23 mouse cellular contexts compared by ENCODE assay signal in genomic region chr11:48810142-48810541, GRCm38 (mm10). TPM values are rescaled to one million over a fixed set of nuclear protein-coding genes. Genes with fewer than 3 reads are reported as not detected.
DNase-seq lines count a peak whose midpoint lies in the region; ATAC-seq and TF ChIP-seq lines count a peak whose summit lies in the region.
"Had no signal": no experiment of that assay in that cellular context is flagged by ENCODE, and none has a peak within 500 bp of the region (broad histone marks: within the 10 kb centered on the region; RNA-seq: fewer than 3 reads in every experiment).

No protein-coding gene starts in this region.

- peak overlapping the region; percentile 25; the same call in 1 of the 2 replicates for H3K27ac ChIP-seq in liver, embryonic 13.5 days
- H3K27ac ChIP-seq in liver, postnatal 0 days (ENCODE audit: low read depth): no peak overlapping the region
- H3K27ac ChIP-seq in hindbrain, embryonic 16.5 days (ENCODE audit: low read depth, low read length): no peak overlapping the region
- H3K27ac ChIP-seq: embryonic facial prominence, embryonic 15.5 days; forebrain, embryonic 10.5 days; forebrain, embryonic 12.5 days had no signal

- no peak overlapping the region for H3K4me2 ChIP-seq in liver, embryonic 13.5 days
- no peak overlapping the region for H3K4me2 ChIP-seq in liver, postnatal 0 days (ENCODE audit: low read depth, low read length)
- H3K4me2 ChIP-seq in hindbrain, embryonic 16.5 days (ENCODE audit: low read length): no peak overlapping the region
- H3K4me2 ChIP-seq: embryonic facial prominence, embryonic 13.5 days; embryonic facial prominence, embryonic 15.5 days; forebrain, embryonic 12.5 days had no signal

- no peak for TF ChIP-seq CTCF in liver, postnatal 0 days (IDR thresholded peaks at IDR 0.05; ENCODE audit: low read depth)

- H3K9me3 ChIP-seq in liver, embryonic 13.5 days (replicated peaks): no peaks in the 10 kb centered on the region
- no peaks in the 10 kb centered on the region for H3K9me3 ChIP-seq in liver, postnatal 0 days (ENCODE audit: low read length)
- no peaks in the 10 kb centered on the region for H3K9me3 ChIP-seq in hindbrain, embryonic 16.5 days (ENCODE audit: control insufficient read depth, low read length)
- H3K9me3 ChIP-seq: embryonic facial prominence, embryonic 13.5 days; embryonic facial prominence, embryonic 15.5 days; forebrain, embryonic 10.5 days; forebrain, embryonic 12.5 days had no signal

- no peak overlapping the region for H3K9ac ChIP-seq in liver, embryonic 13.5 days
- no peak overlapping the region for H3K9ac ChIP-seq in liver, postnatal 0 days (replicated peaks)
- H3K9ac ChIP-seq in hindbrain, embryonic 16.5 days (ENCODE audit: low read depth, low read length): no peak overlapping the region
- H3K9ac ChIP-seq: embryonic facial prominence, embryonic 13.5 days; embryonic facial prominence, embryonic 15.5 days; forebrain, embryonic 12.5 days had no signal

- H3K27me3 ChIP-seq in liver, embryonic 13.5 days: no peaks in the 10 kb centered on the region
- H3K27me3 ChIP-seq in liver, postnatal 0 days (ENCODE audit: insufficient read depth, low read length): no peaks in the 10 kb centered on the region
- no peaks in the 10 kb centered on the region for H3K27me3 ChIP-seq in hindbrain, embryonic 16.5 days (replicated peaks; ENCODE audit: control insufficient read depth, insufficient read depth, low read length)
- H3K27me3 ChIP-seq: embryonic facial prominence, embryonic 13.5 days; embryonic facial prominence, embryonic 15.5 days; forebrain, embryonic 12.5 days; Patski had no signal

- peaks cover 83% of the 10 kb centered on the region for H3K36me3 ChIP-seq in liver, embryonic 13.5 days
- H3K36me3 ChIP-seq in liver, postnatal 0 days (replicated peaks; ENCODE audit: insufficient read depth, low read length): peaks cover 71% of the 10 kb centered on the region
- H3K36me3 ChIP-seq in hindbrain, embryonic 16.5 days (ENCODE audit: control insufficient read depth, insufficient read depth, low read length): peaks cover 47% of the 10 kb centered on the region

- no peak overlapping the region for H3K4me3 ChIP-seq in liver, embryonic 13.5 days (replicated peaks)
- H3K4me3 ChIP-seq in liver, postnatal 0 days (ENCODE audit: low read depth, low read length): no peak overlapping the region
- H3K4me3 ChIP-seq in hindbrain, embryonic 16.5 days (ENCODE audit: low read length): no peak overlapping the region
- H3K4me3 ChIP-seq: embryonic facial prominence, embryonic 13.5 days; embryonic facial prominence, embryonic 15.5 days; erythroblast, embryonic 14.5 days; forebrain, embryonic 10.5 days; forebrain, embryonic 12.5 days had no signal

- WGBS in liver, embryonic 13.5 days (ENCODE audit: insufficient replicate concordance): 45% methylated on average over 2 of the region's 2 CpGs
- 48% methylated on average over 2 of the region's 2 CpGs for whole genome bisulfite sequencing in liver, postnatal 0 days (ENCODE audit: insufficient replicate concordance)
- WGBS in hindbrain, embryonic 16.5 days: 87% methylated on average over 2 of the region's 2 CpGs

- peaks cover 36% of the 10 kb centered on the region for H3K4me1 ChIP-seq in liver, embryonic 13.5 days (replicated peaks)
- H3K4me1 ChIP-seq in liver, postnatal 0 days (ENCODE audit: insufficient read depth): peaks cover 12% of the 10 kb centered on the region
- peaks cover 13% of the 10 kb centered on the region for H3K4me1 ChIP-seq in hindbrain, embryonic 16.5 days (ENCODE audit: control insufficient read depth, insufficient read depth, low read depth, low read length)

- TF ChIP-seq EP300 in liver, postnatal 0 days (IDR thresholded peaks at IDR 0.05; ENCODE audit: low read depth): no peak

- no peak for DNase-seq in liver, embryonic 13.5 days
- DNase-seq in liver, postnatal 0 days: no peak
- peak; percentile 30 for DNase-seq in ZHBTc4 (ENCODE audit: low read depth, low spot score)
- no peak for DNase-seq in kidney, postnatal 10 days
- DNase-seq: adrenal gland, adult 2 months; adrenal gland, postnatal 10 days; adrenal gland, postnatal 25 days; cerebellum, adult 11 months; cerebellum, adult 18-20 months; cerebellum, adult 8-10 months; cerebellum, adult 9-11 months; cerebellum, postnatal 36 days; embryo, embryonic 11 days had no signal

- no peak for ATAC-seq in liver, embryonic 13.5 days (ENCODE audit: low read depth)
- no peak for ATAC-seq in liver, postnatal 0 days
- ATAC-seq in megakaryocyte-erythroid progenitor cell, adult 5-6 weeks (replicated peaks; ENCODE audit: low FRiP score, low TSS enrichment, poor library complexity, severe bottlenecking): peak; percentile 62
- ATAC-seq in hindbrain, embryonic 16.5 days: no peak
- ATAC-seq: forebrain, embryonic 14.5 days; forebrain, embryonic 16.5 days; Patski had no signal

RNA-seq across cellular contexts. Expression of gene Trim41, which starts 7.0 kb away (rescaled TPM):
- polyA plus RNA-seq in liver, embryonic 13.5 days (2015; fragmentation: Nextera tagmentation; extraction: Ambion mirVana): 1.7 and 2.4 TPM in 2 replicates
- 2.2 and 2.3 TPM in 2 replicates for polyA plus RNA-seq in liver, postnatal 0 days (2015; fragmentation: Nextera tagmentation; extraction: Ambion mirVana)
- 16.0 and 19.8 TPM in 2 replicates for total RNA-seq in megakaryocyte-erythroid progenitor cell, adult 5-6 weeks (2014; fragmentation: Nextera tagmentation)
- 18.6 and 64.6 TPM in 2 replicates for total RNA-seq in megakaryocyte-erythroid progenitor cell, adult 5-6 weeks (2017)
- 6.5 and 7.1 TPM in 2 replicates for polyA plus RNA-seq in hindbrain, embryonic 16.5 days (2015; fragmentation: Nextera tagmentation; extraction: Ambion mirVana)

RNA-seq across cellular contexts. Expression of gene Rack1, which starts 10.0 kb away (rescaled TPM):
- 688 and 710 TPM in 2 replicates for polyA plus RNA-seq in liver, embryonic 13.5 days (2015; fragmentation: Nextera tagmentation; extraction: Ambion mirVana)
- polyA plus RNA-seq in liver, postnatal 0 days (2015; fragmentation: Nextera tagmentation; extraction: Ambion mirVana): 397 and 398 TPM in 2 replicates
- total RNA-seq in megakaryocyte-erythroid progenitor cell, adult 5-6 weeks (2014; fragmentation: Nextera tagmentation): 2,653 and 3,048 TPM in 2 replicates
- total RNA-seq in megakaryocyte-erythroid progenitor cell, adult 5-6 weeks (2017): 1,625 and 1,902 TPM in 2 replicates
- 343 and 349 TPM in 2 replicates for polyA plus RNA-seq in hindbrain, embryonic 16.5 days (2015; fragmentation: Nextera tagmentation; extraction: Ambion mirVana)

RNA-seq across cellular contexts. Expression of gene Trim7, which starts 15.8 kb away (rescaled TPM):
- 0.06 and 0.09 TPM in 2 replicates for polyA plus RNA-seq in liver, embryonic 13.5 days (2015; fragmentation: Nextera tagmentation; extraction: Ambion mirVana)
- polyA plus RNA-seq in liver, postnatal 0 days (2015; fragmentation: Nextera tagmentation; extraction: Ambion mirVana): 0.48 and 0.52 TPM in 2 replicates
- total RNA-seq in megakaryocyte-erythroid progenitor cell, adult 5-6 weeks (2014; fragmentation: Nextera tagmentation): 0.84 TPM in 1 of 2 replicates, not detected in the other
- total RNA-seq in megakaryocyte-erythroid progenitor cell, adult 5-6 weeks (2017): 0.75 and 0.80 TPM in 2 replicates
- 1.7 and 2.7 TPM in 2 replicates for polyA plus RNA-seq in hindbrain, embryonic 16.5 days (2015; fragmentation: Nextera tagmentation; extraction: Ambion mirVana)
- polyA plus RNA-seq: erythroblast, embryonic 14.5 days had no signal

RNA-seq across cellular contexts. Expression of gene Gm12184, which starts 16.3 kb away (rescaled TPM):
- 1.2 and 1.7 TPM in 2 replicates for polyA plus RNA-seq in liver, embryonic 13.5 days (2015; fragmentation: Nextera tagmentation; extraction: Ambion mirVana)
- 4.9 and 5.0 TPM in 2 replicates for polyA plus RNA-seq in liver, postnatal 0 days (2015; fragmentation: Nextera tagmentation; extraction: Ambion mirVana)
- 10.6 and 12.0 TPM in 2 replicates for total RNA-seq in megakaryocyte-erythroid progenitor cell, adult 5-6 weeks (2014; fragmentation: Nextera tagmentation)
- 6.7 and 9.1 TPM in 2 replicates for total RNA-seq in megakaryocyte-erythroid progenitor cell, adult 5-6 weeks (2017)
- polyA plus RNA-seq in hindbrain, embryonic 16.5 days (2015; fragmentation: Nextera tagmentation; extraction: Ambion mirVana): 1.1 and 2.3 TPM in 2 replicates
